Mouse (Mus musculus): ENCODE data around the gene Hspa1b.

DNA sequence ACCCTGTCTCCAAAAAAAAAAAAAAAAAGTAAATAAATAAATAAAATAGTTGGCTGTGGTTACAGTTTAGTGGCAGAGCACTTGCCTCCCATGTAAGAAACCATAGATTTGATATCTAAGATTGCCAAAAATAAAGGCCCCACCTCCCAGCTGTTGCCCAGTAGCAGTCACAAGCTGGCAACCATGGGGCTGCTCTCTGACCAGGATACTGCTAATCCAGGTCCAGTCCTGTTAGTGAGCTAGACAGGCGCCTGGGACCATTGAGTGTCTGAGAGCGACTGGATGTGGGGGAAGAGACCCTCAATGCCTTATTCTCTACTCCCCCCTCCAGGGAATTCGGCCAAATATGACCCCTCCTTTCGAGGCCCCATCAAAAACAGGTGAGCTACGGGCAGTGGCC lies 42.7 kb downstream of the Hspa1b start:
- TF ChIP-seq POLR2A (IDR thresholded peaks at IDR 0.05; ENCODE audit: borderline replicate concordance, insufficient read depth, low read length) (no peak), CTCF (IDR thresholded peaks at IDR 0.05; ENCODE audit: borderline replicate concordance, insufficient read depth, low read depth, low read length) (no peak)
